Mouse (Mus musculus) liver, adult 2 months (tissue): ENCODE results near the gene Rab11a. TPM values are rescaled to one million over a fixed set of nuclear protein-coding genes. Genes with fewer than 3 reads are reported as not detected.

Experiments
- DNase-seq: peaks from one replicate; pipeline ENCODE4 v3.0.0-alpha.2; 2011; ENCODE audit warnings: low read depth, low spot score; ENCODE audit errors: extremely low read depth
- H3K27ac ChIP-seq: fragments of 200-500 bp; replicated peaks from 2 replicates; pipeline ENCODE4 v1.5.1; 2012; ENCODE audit warnings: low read depth, mild to moderate bottlenecking, control low read depth, inconsistent platforms, low read length; ENCODE audit not compliant: insufficient read depth
- H3K27me3 ChIP-seq: fragments of 200-500 bp; 2 replicates; pipeline ENCODE4 v1.6.1; 2012; ENCODE audit warnings: mild to moderate bottlenecking, moderate library complexity, low read length, inconsistent platforms; ENCODE audit not compliant: control insufficient read depth, insufficient read depth
- H3K36me3 ChIP-seq: fragments of 200-500 bp; 2 replicates; pipeline ENCODE4 v1.6.1; 2012; ENCODE audit warnings: low read length, inconsistent platforms; ENCODE audit not compliant: control insufficient read depth, insufficient read depth
- H3K4me1 ChIP-seq: fragments of 200-500 bp; 2 replicates; pipeline ENCODE4 v1.6.1; 2011; ENCODE audit warnings: low read length; ENCODE audit not compliant: control insufficient read depth, insufficient read depth
- H3K4me3 ChIP-seq: fragments of 200-500 bp; 2 replicates; pipeline ENCODE4 v1.5.1; 2011; ENCODE audit warnings: low read depth, mild to moderate bottlenecking, control low read depth, low read length, moderate library complexity; ENCODE audit not compliant: insufficient read depth
- H3K79me2 ChIP-seq: fragments of 200-500 bp; 2 replicates; pipeline ENCODE4 v1.6.1; 2012; ENCODE audit warnings: inconsistent platforms, mild to moderate bottlenecking, low read length, moderate library complexity; ENCODE audit not compliant: control insufficient read depth, insufficient read depth
- H3K9ac ChIP-seq: fragments of 200-500 bp; 2 replicates; pipeline ENCODE4 v1.6.1; 2012; ENCODE audit warnings: low read depth, mild to moderate bottlenecking, control low read depth, inconsistent platforms, low read length
- CTCF ChIP-seq: fragments of 200-500 bp; IDR thresholded peaks from 2 replicates; pipeline ENCODE4 v1.5.1; 2011; ENCODE audit warnings: low read depth, low read length, control low read depth
- POLR2A ChIP-seq: fragments of 200-500 bp; IDR thresholded peaks from 2 replicates; pipeline ENCODE4 v1.6.1; 2011; ENCODE audit warnings: low read length, control low read depth; ENCODE audit not compliant: insufficient read depth; ENCODE audit errors: extremely low read depth
- WGBS: fragments of 180-500 bp; shearing (Covaris S2); methylation state at CpG from one replicate; pipeline ENCODE4 v1.1.7; 2018; 5-methylcytosine and 5-hydroxymethylcytosine counted together
- polyA plus RNA-seq: library from polyadenylated mRNA; depleted of rRNA; stranded (reverse); fragments of >200 nt; gene quantifications from 2 replicates; pipeline ENCODE4 v1.2.3, GENCODE M21; 2012; rRNA removed
- total RNA-seq: library from RNA; depleted of rRNA; stranded (reverse); fragments of >200 nt; gene quantifications from 2 replicates; pipeline ENCODE4 v1.2.3, GENCODE M21; 2014; rRNA removed

Rab11a gene
- total RNA-seq = 81.2 and 85.2 TPM in 2 replicates
- polyA plus RNA-seq = 57.7 and 69.2 TPM in 2 replicates

- Histone ChIP-seq H3K27me3 (no peaks in the 10 kb centered on the region), H3K9ac (peak within 1 kb of the TSS; percentile 98), H3K79me2 (peaks cover 10% of the 10 kb centered on the region; the same call in 1 of the 2 replicates), H3K4me3 (peak within 1 kb of the TSS; percentile 95), H3K36me3 (no peaks in the 10 kb centered on the region), H3K4me1 (peaks cover 12% of the 10 kb centered on the region; the same call in 1 of the 2 replicates), H3K27ac (peak within 1 kb of the TSS; percentile 97)
- TF ChIP-seq CTCF = no peak
- TF ChIP-seq POLR2A = 0 out of 2 replicates have a peak, but pooled peaks have one; percentile 55
- peak; percentile 76 for DNase-seq
- WGBS = under 1% methylated on average over 61 of the region's 61 CpGs
These were observed at the start of gene Rab11a for GRCm38 (mm10) chr9:64737406-64738201. Rab11a (minus strand) TSS chr9:64737758.

GRCm38 (mm10) chr9:64786216-64786905 lies 48.8 kb upstream of the Rab11a start:
- DNase-seq = no peak
- H3K79me2 ChIP-seq = no peaks in the 10 kb centered on the region
- H3K4me3 ChIP-seq = no peak overlapping the region
- H3K9ac ChIP-seq = no peak overlapping the region
- no peak for TF ChIP-seq POLR2A
- no peak for TF ChIP-seq CTCF
- no peak overlapping the region for H3K27ac ChIP-seq
- H3K4me1 ChIP-seq = peaks cover 3% of the 10 kb centered on the region
- H3K36me3 ChIP-seq = no peaks in the 10 kb centered on the region
- H3K27me3 ChIP-seq = no peaks in the 10 kb centered on the region
- 90% methylated on average over 9 of the region's 9 CpGs for WGBS

- H3K9ac ChIP-seq = no peak overlapping the region
- 17% methylated on average over 4 of the region's 4 CpGs for whole genome bisulfite sequencing
- DNase-seq = peak; percentile 83
- no peak overlapping the region for H3K27ac ChIP-seq
- H3K4me1 ChIP-seq = no peaks in the 10 kb centered on the region; the same call in 1 of the 2 replicates
- no peak overlapping the region for H3K4me3 ChIP-seq
- TF ChIP-seq CTCF = peak; percentile 94
- TF ChIP-seq POLR2A = no peak
- no peaks in the 10 kb centered on the region for H3K27me3 ChIP-seq
- H3K36me3 ChIP-seq = no peaks in the 10 kb centered on the region
- H3K79me2 ChIP-seq = no peaks in the 10 kb centered on the region
These were observed 47.3 kb upstream of the Rab11a start for GRCm38 (mm10) chr9:64784841-64785240.

GRCm38 (mm10) chr9:64783511-64783910 lies 46.0 kb upstream of the Rab11a start:
- TF ChIP-seq CTCF (no peak), POLR2A (no peak)
- Histone ChIP-seq H3K79me2 (no peaks in the 10 kb centered on the region), H3K36me3 (no peaks in the 10 kb centered on the region), H3K4me3 (no peak overlapping the region), H3K27me3 (no peaks in the 10 kb centered on the region), H3K27ac (no peak overlapping the region), H3K4me1 (no peaks in the 10 kb centered on the region; the same call in 1 of the 2 replicates), H3K9ac (no peak overlapping the region)
- no peak for DNase-seq
- WGBS = 91% methylated on average over 7 of the region's 7 CpGs

- peak; percentile 28; the same call in 1 of the 2 replicates for TF ChIP-seq CTCF
- TF ChIP-seq POLR2A = no peak
- Histone ChIP-seq H3K36me3 (no peaks in the 10 kb centered on the region), H3K4me1 (peaks cover 2% of the 10 kb centered on the region; the same call in 1 of the 2 replicates), H3K4me3 (no peak overlapping the region), H3K79me2 (no peaks in the 10 kb centered on the region), H3K27ac (no peak overlapping the region), H3K9ac (no peak overlapping the region), H3K27me3 (no peaks in the 10 kb centered on the region)
- DNase-seq = peak; percentile 59
- 34% methylated on average over 7 of the region's 7 CpGs for WGBS
These were observed 42.1 kb upstream of the Rab11a start for GRCm38 (mm10) chr9:64779628-64780027.
